Mouse (Mus musculus) forebrain, embryonic 10.5 days (tissue): ENCODE results near the gene Fam131c. TPM values are rescaled to one million over a fixed set of nuclear protein-coding genes. Genes with fewer than 3 reads are reported as not detected.

Experiments
- DNase-seq: peaks from one replicate; pipeline ENCODE4 v3.0.0-alpha.2; 2017; ENCODE audit warnings: low spot score; ENCODE audit errors: extremely low spot score
- H3K27ac ChIP-seq: fragments of 300-500 bp; sonication (generic); 2 replicates; pipeline ENCODE4 v1.5.1; 2016; ENCODE audit warnings: mild to moderate bottlenecking
- H3K27me3 ChIP-seq: fragments of 300-500 bp; sonication (generic); 2 replicates; pipeline ENCODE4 v1.6.1; 2016; ENCODE audit warnings: mild to moderate bottlenecking; ENCODE audit not compliant: poor library complexity, severe bottlenecking
- H3K36me3 ChIP-seq: fragments of 300-500 bp; sonication (generic); replicated peaks from 2 replicates; pipeline ENCODE4 v1.6.1; 2016; ENCODE audit warnings: mild to moderate bottlenecking, moderate library complexity
- H3K4me1 ChIP-seq: fragments of 300-500 bp; sonication (generic); 2 replicates; pipeline ENCODE4 v1.6.1; 2016
- H3K4me3 ChIP-seq: fragments of 300-500 bp; sonication (generic); 2 replicates; pipeline ENCODE4 v1.5.1; 2016; ENCODE audit warnings: mild to moderate bottlenecking, moderate library complexity
- H3K9me3 ChIP-seq: fragments of 300-500 bp; sonication (generic); 2 replicates; pipeline ENCODE4 v1.6.1; 2016; ENCODE audit warnings: mild to moderate bottlenecking, moderate library complexity
- WGBS: fragments of 180-500 bp; shearing (Covaris S2); methylation state at CpG from one replicate; pipeline ENCODE4 v1.1.7; 2016; 5-methylcytosine and 5-hydroxymethylcytosine counted together
- polyA plus RNA-seq: library from polyadenylated mRNA; unstranded; fragments of >200 nt; fragmentation: Nextera tagmentation; extraction: Ambion mirVana; gene quantifications from 2 replicates; pipeline ENCODE4 v1.2.1, GENCODE M21; 2016

Fam131c gene
- polyA plus RNA-seq, result 0.55 and 0.63 TPM in 2 replicates

DNA sequence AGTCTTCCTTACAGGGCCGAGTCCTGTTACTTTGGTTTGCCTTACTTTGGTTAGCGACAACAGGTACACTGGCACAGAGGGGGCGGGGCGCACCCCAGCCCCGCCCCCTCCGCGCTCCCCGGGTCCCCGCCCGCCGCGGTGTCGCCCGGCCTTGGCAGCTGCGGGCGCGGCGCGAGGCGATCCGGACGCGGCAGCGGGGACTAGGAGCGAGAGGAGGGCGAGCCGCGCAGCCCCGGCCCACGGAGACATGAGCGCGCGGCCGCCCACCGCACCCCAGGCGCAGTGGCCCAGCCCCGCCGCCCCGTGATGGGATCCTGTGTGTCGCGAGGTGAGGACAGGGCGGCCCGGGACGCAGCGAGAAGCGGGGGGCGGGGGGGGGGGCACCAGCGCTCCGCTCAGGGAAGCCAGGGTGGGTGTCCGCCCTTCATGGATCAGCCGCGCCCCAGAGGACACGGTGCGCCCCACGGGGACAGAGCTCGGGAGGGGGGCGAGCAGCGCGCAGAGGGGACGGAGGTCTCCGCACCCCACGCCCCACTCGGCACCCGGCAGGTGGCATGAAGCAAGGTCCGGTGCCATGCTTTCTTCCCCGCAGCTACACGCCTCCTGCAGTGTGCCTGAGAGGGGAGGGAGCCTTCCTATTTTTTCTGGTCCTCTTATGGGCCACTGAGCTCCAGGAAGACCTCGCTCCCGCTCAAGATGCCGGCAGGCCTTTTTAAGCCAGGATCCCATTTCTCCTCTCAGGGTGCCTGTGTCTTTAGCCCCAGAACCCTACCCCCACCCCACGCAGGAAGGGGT lies at the start of gene Fam131c:
Gene Fam131c (plus strand): TSS at position 224 of the 795 bp plus-strand sequence.
- no peak for DNase-seq
- under 1% methylated on average over 65 of the region's 71 CpGs for WGBS
- H3K27me3 ChIP-seq, result peaks cover 85% of the 10 kb centered on the region
- H3K27ac ChIP-seq, result peak within 1 kb of the TSS; percentile 75
- H3K4me3 ChIP-seq, result peak within 1 kb of the TSS; percentile 69
- H3K9me3 ChIP-seq, result no peaks in the 10 kb centered on the region
- no peaks in the 10 kb centered on the region for H3K36me3 ChIP-seq
- H3K4me1 ChIP-seq, result peaks cover 11% of the 10 kb centered on the region

DNA sequence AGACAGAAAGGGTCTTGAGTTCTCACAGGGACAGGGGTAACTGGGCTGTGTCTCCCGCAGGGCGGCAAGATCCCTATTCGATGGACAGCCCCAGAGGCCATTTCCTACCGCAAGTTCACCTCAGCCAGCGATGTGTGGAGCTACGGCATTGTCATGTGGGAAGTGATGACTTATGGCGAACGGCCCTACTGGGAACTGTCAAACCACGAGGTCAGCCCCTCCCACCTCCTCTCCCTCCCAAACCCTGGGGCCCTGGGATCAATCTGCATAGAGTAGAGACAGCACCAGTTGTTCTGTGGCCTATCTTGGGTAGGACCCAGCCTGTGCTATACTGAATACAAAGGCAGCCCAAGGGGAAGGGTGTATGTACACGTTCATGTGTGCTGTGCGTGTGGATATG lies 45.5 kb upstream of the Fam131c start:
- WGBS, result 93% methylated on average over 11 of the region's 11 CpGs
- Histone ChIP-seq H3K27ac (no peak overlapping the region), H3K27me3 (no peaks in the 10 kb centered on the region), H3K9me3 (no peaks in the 10 kb centered on the region), H3K4me1 (peaks cover 20% of the 10 kb centered on the region), H3K4me3 (no peak overlapping the region), H3K36me3 (peaks cover 77% of the 10 kb centered on the region)
- no peak for DNase-seq

DNA sequence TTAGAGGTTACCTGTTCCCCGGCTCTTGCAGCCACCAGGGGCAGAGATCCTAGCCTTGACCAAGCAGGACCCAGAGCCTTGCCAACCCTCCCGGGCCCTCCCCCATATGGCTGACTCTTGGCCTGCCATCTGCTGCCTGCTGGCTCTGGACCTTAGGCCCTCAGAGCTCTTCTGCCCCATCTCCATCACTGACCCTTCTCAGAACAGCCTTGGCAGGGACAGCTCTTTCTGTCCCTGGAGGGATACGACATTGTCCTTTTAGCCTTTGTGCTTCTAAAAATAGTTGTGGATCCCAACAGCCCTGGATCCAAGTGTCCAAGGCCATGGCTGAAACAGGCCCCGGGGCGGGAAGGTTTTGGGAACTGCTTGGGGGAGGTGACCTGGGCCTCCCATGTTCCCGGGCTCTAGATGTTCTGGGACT lies 43.2 kb upstream of the Fam131c start:
- Histone ChIP-seq H3K4me3 (no peak overlapping the region), H3K27me3 (no peaks in the 10 kb centered on the region), H3K9me3 (no peaks in the 10 kb centered on the region), H3K4me1 (peaks cover 20% of the 10 kb centered on the region), H3K27ac (no peak overlapping the region), H3K36me3 (peaks cover 65% of the 10 kb centered on the region)
- WGBS, result 91% methylated on average over 6 of the region's 6 CpGs
- DNase-seq, result no peak

DNA sequence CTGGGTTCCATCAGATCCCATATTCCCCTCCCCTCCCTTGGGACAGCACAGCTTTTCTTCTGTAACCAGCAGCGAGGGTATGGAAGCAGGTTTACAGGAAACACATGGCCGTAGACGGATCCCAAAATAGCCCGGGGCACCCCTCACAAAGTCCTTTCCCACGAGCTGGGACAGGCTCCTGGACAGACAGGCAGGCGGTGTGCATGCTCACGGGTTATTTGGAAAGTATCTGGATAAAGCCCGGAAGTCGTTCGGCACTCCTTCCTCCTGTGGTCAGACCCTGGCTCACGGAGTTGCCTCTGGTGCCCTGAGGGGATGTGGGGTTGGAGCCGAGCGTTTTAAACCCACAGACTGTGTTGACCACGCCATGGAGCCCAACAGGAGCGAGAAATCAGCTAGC lies 42.4 kb upstream of the Fam131c start:
- peak overlapping the region; percentile 37; the same call in 1 of the 2 replicates for H3K27ac ChIP-seq

DNA sequence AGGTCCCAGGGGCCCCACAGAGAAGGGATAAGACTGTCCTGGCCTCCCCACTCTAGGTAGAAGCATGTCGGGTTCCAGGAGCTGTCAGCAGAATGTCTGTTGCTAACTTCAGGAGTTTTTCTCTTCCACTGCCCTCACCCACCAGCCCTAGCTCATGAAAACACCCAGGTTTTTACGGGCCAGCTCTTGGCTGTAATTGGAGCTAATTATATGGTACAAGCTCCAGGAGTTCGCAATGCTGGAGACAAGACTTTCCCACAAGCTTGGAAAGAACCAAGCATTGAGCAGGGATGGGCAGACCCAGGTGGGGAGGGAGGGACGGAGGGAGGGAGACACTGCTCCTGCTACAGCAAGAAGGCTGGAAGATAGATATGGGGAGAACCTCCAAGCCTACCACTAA lies 40.9 kb upstream of the Fam131c start:
- no peaks in the 10 kb centered on the region for H3K27me3 ChIP-seq
- no peak overlapping the region for H3K4me3 ChIP-seq
- no peak for DNase-seq
- peak overlapping the region; percentile 22; the same call in 1 of the 2 replicates for H3K27ac ChIP-seq
- H3K9me3 ChIP-seq, result no peaks in the 10 kb centered on the region
- WGBS, result 75% methylated on average over 4 of the region's 4 CpGs
- peaks cover 46% of the 10 kb centered on the region for H3K36me3 ChIP-seq
- peaks cover 24% of the 10 kb centered on the region for H3K4me1 ChIP-seq

More for the DNA sequence above, 42.4 kb upstream of the Fam131c start:
- peaks cover 24% of the 10 kb centered on the region for H3K4me1 ChIP-seq
- H3K9me3 ChIP-seq, result no peaks in the 10 kb centered on the region
- H3K36me3 ChIP-seq, result peaks cover 60% of the 10 kb centered on the region
- 61% methylated on average over 15 of the region's 15 CpGs for WGBS
- H3K27me3 ChIP-seq, result no peaks in the 10 kb centered on the region
- H3K4me3 ChIP-seq, result no peak overlapping the region
- no peak for DNase-seq

DNA sequence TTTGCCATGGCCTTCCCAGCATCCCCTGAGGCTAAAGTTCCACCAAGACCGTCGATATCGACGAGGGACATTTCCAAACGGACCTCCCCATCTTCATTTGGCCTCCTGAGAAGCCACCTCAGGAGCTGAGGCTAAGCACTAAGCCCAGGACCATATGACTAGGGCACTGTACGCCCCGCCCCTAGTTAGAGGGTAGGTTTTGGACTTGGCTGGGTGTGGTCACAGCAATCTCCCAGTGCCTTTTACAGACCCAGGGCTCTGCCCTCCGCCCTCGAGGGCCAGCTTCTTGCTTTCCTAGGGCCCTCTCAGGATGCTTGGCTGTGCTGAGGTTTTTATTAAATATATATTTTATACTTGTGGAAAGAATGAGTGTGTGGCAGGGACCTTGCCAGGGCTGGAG lies 39.3 kb upstream of the Fam131c start:
- no peaks in the 10 kb centered on the region for H3K9me3 ChIP-seq
- H3K4me3 ChIP-seq, result no peak overlapping the region
- no peaks in the 10 kb centered on the region; the same call in 1 of the 2 replicates for H3K27me3 ChIP-seq
- no peak for DNase-seq
- peaks cover 29% of the 10 kb centered on the region for H3K36me3 ChIP-seq
- WGBS, result 87% methylated on average over 9 of the region's 9 CpGs
- no peak overlapping the region for H3K27ac ChIP-seq
- H3K4me1 ChIP-seq, result peaks cover 34% of the 10 kb centered on the region

DNA sequence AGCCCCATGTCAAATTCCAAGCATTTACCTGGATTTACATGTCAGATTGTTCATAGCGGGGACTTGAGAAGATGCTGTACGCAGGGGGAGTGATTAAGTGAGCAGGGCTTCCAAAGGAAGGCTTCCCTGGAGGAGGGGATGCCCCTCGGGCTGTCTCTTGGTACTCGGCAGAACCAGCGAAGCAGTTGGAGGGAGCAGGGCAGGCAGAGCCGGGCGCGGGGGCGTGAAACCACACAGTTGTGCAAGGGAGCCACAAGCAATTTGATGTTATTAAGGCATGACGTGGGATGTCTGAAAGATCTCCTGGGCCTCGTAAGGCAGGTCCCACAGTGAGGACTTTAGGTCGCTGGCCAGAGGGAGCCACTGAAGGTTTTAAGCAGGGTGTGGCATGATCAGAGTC lies 38.1 kb upstream of the Fam131c start:
- Histone ChIP-seq H3K27ac (0 out of 2 replicates have a peak overlapping the region, but pooled peaks have one; percentile 48), H3K36me3 (peaks cover 17% of the 10 kb centered on the region), H3K4me3 (no peak overlapping the region), H3K9me3 (no peaks in the 10 kb centered on the region), H3K27me3 (no peaks in the 10 kb centered on the region; the same call in 1 of the 2 replicates), H3K4me1 (peaks cover 47% of the 10 kb centered on the region)
- 75% methylated on average over 12 of the region's 12 CpGs for WGBS
- DNase-seq, result no peak

DNA sequence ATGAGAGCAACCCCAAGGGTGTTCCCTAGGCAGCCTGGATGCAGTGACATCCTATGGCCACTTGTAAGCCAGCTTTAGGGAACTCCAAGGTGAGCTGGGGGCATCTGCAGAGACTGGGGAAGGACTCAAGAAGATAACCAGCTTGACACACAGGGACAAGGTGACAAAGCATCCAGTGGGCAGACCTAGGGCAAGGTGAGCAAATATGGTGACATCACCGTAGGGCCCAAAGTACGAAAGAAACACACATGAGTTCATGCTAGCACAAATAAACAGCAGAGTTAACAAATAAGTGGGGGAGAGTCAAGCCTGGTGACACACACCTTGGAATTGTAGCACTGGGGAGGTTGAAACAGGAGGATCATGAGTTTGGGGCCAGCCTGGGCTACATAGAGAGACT lies 36.6 kb upstream of the Fam131c start:
- Histone ChIP-seq H3K4me1 (peaks cover 51% of the 10 kb centered on the region), H3K27ac (no peak overlapping the region), H3K4me3 (no peak overlapping the region), H3K36me3 (peaks cover 14% of the 10 kb centered on the region), H3K27me3 (no peaks in the 10 kb centered on the region; the same call in 1 of the 2 replicates), H3K9me3 (no peaks in the 10 kb centered on the region)
- DNase-seq, result no peak
- WGBS, result 97% methylated on average over 2 of the region's 2 CpGs

DNA sequence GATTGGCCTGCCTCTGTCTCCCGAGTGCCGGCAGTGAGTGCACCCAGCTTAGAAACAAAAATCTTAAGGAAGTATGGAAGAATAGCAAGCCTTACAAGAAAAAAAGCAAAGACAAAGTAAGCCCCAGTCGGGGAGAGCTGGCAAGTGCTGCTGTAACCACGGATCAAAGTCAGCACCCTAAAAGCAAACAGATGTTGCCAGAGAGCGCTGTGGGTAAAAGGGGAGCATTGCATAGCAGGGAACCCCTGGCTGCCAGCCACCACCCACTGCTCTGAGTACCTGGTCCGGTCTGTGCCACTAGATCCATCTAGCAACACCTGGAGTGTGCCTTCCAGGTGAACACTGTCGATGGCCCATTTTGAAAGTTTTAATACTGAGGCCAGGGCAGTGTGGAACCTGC lies 35.8 kb upstream of the Fam131c start:
- DNase-seq, result no peak
- H3K9me3 ChIP-seq, result no peaks in the 10 kb centered on the region
- peaks cover 46% of the 10 kb centered on the region for H3K4me1 ChIP-seq
- no peak overlapping the region for H3K4me3 ChIP-seq
- 82% methylated on average over 7 of the region's 7 CpGs for WGBS
- H3K27ac ChIP-seq, result 0 out of 2 replicates have a peak overlapping the region, but pooled peaks have one; percentile 91
- H3K27me3 ChIP-seq, result no peaks in the 10 kb centered on the region; the same call in 1 of the 2 replicates
- H3K36me3 ChIP-seq, result peaks cover 11% of the 10 kb centered on the region

DNA sequence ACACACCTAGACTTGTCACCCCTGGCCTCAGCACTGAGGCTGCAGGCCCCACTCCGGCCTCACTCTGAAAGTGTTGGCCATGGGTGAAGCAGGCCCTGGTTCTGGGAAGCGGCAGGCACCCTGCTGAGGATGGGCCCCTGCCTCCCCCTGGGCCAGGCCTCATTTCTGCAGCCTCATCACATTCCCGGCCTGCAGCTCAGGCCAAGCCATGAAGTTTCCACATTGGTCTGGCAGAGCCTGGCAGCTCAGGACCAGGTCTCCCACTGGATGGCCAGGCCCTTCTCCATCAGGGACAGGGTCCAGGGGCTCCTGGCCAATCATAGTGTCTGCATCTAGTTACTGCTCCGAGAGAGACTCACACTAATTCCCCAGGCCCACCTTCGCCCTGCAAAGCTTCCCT lies 33.3 kb upstream of the Fam131c start:
- Histone ChIP-seq H3K4me1 (peaks cover 67% of the 10 kb centered on the region), H3K27me3 (peaks cover 15% of the 10 kb centered on the region), H3K4me3 (0 out of 2 replicates have a peak overlapping the region, but pooled peaks have one; percentile 6), H3K27ac (peak overlapping the region; percentile 91), H3K9me3 (no peaks in the 10 kb centered on the region), H3K36me3 (no peaks in the 10 kb centered on the region)
- DNase-seq, result no peak
- 38% methylated on average over 5 of the region's 5 CpGs for WGBS

DNA sequence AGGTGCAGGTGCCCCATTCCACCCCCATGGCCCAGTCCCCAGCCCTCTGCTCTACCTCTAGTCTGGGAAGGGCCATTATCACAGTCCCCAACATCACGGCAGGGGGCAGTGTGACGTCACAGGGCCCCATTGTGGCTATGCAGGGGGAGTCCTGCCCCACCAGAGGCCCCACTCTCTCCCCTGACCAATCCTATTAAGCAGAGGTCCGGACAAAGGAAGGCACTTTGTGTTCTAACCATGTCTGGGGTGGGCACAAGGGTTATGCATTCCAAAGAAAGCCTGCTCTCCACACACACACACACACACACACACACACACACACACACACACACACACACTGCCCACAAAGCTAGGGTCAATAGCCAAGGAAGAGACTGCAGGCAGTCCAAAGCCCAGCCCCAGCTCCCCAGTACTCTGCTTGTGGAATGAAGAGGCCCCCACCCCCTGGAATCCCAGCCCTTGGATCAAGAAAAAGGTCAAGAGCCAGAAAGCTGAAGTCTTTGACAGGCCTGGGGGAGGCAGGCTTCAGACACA lies 32.7 kb upstream of the Fam131c start:
- WGBS, result 0% methylated on average over 3 of the region's 3 CpGs

DNA sequence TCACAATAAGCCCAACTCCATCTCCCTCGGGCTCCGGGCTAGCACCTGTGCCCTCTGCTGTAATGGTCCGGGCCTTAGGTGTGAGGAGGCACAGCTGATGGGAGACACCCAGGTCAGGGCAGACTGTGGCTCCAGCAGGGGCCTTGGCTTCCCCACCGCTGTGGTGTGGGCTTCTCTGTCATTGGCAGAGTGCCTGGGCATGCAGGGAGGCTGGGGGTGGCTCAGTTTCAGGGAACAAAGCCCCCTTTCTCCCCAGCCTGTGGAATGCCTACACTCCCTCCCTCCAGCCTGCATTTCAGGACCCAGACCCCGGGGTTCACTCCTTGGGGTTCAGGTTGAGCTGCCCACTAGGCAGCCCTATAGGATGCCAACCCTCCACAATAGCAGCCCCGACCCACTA lies 31.8 kb upstream of the Fam131c start:
- no peak for DNase-seq
- Histone ChIP-seq H3K4me1 (peaks cover 77% of the 10 kb centered on the region), H3K27ac (peak overlapping the region; percentile 91), H3K4me3 (no peak overlapping the region), H3K36me3 (no peaks in the 10 kb centered on the region), H3K9me3 (no peaks in the 10 kb centered on the region), H3K27me3 (peaks cover 30% of the 10 kb centered on the region)
- WGBS, result 68% methylated on average over 6 of the region's 6 CpGs

More for the DNA sequence above, 32.7 kb upstream of the Fam131c start:
- Histone ChIP-seq H3K4me3 (0 out of 2 replicates have a peak overlapping the region, but pooled peaks have one; percentile 6), H3K4me1 (peaks cover 70% of the 10 kb centered on the region), H3K27me3 (peaks cover 21% of the 10 kb centered on the region), H3K9me3 (no peaks in the 10 kb centered on the region), H3K36me3 (no peaks in the 10 kb centered on the region), H3K27ac (peak overlapping the region; percentile 91)
- DNase-seq, result peak; percentile 86

DNA sequence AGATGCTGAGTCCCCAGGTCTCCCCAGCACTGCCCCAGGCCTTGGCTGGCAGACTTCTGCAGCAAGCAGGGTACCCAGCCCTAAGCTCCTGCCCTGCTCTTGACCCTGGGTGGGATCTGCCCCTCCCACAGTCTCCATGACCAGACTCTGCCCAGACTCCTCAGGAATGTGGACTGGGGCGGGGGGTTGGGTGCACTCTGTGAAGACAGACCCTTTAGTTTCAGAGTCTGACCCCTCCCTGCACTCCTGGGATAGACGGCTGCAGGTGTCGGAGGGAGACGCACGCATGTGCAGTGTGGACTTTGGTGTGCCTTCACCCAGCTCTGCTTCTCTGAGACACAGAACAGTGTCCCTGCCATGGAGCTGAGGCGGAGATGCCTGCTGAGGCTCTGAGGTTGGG lies 30.0 kb upstream of the Fam131c start:
- Histone ChIP-seq H3K4me3 (no peak overlapping the region), H3K27me3 (peaks cover 33% of the 10 kb centered on the region), H3K9me3 (no peaks in the 10 kb centered on the region), H3K27ac (peak overlapping the region; percentile 81), H3K36me3 (no peaks in the 10 kb centered on the region), H3K4me1 (peaks cover 82% of the 10 kb centered on the region)
- DNase-seq, result peak; percentile 30
- 34% methylated on average over 6 of the region's 6 CpGs for WGBS
